Mouse (Mus musculus): ENCODE measurements at regions not wholly inside any gene's neighbourhood (a gene's known extent, or its start where the extent isn't known, plus 50 kb on each side); places are given as distances from the start of the nearest gene placed in this dataset.

- Histone ChIP-seq H3K27me3 (replicated peaks; ENCODE audit: control insufficient read depth, insufficient read depth, low read length) (no peaks in the 10 kb centered on the region), H3K4me2 (replicated peaks; ENCODE audit: low read depth) (no peak overlapping the region), H3K36me3 (ENCODE audit: control insufficient read depth, insufficient read depth) (no peaks in the 10 kb centered on the region), H3K9me3 (ENCODE audit: control insufficient read depth) (no peaks in the 10 kb centered on the region), H3K9ac (ENCODE audit: low read depth, low read length) (no peak overlapping the region), H3K4me1 (replicated peaks; ENCODE audit: control insufficient read depth, insufficient read depth, low read length) (no peaks in the 10 kb centered on the region; the same call in 1 of the 2 replicates), H3K4me3 (ENCODE audit: low read depth, low read length) (no peak overlapping the region), H3K27ac (ENCODE audit: low read depth, low read length) (no peak overlapping the region)
- no peak for TF ChIP-seq CTCF (IDR thresholded peaks at IDR 0.05; ENCODE audit: low read depth)
- ATAC-seq, result no peak
- 69% methylated on average over 8 of the region's 8 CpGs for WGBS
These were observed 69.0 kb upstream of the Atrnl1 start for GRCm38 (mm10) chr19:57541693-57542314.

GRCm38 (mm10) chr19:57542506-57542905, 68.3 kb upstream of the Atrnl1 start:
- Histone ChIP-seq H3K4me2 (replicated peaks; ENCODE audit: low read depth) (no peak overlapping the region), H3K4me1 (replicated peaks; ENCODE audit: control insufficient read depth, insufficient read depth, low read length) (no peaks in the 10 kb centered on the region; the same call in 1 of the 2 replicates), H3K9me3 (ENCODE audit: control insufficient read depth) (no peaks in the 10 kb centered on the region), H3K4me3 (ENCODE audit: low read depth, low read length) (no peak overlapping the region), H3K9ac (ENCODE audit: low read depth, low read length) (no peak overlapping the region), H3K36me3 (ENCODE audit: control insufficient read depth, insufficient read depth) (no peaks in the 10 kb centered on the region), H3K27me3 (replicated peaks; ENCODE audit: control insufficient read depth, insufficient read depth, low read length) (no peaks in the 10 kb centered on the region), H3K27ac (ENCODE audit: low read depth, low read length) (no peak overlapping the region)
- no peak for ATAC-seq
- WGBS, result 83% methylated on average over 5 of the region's 5 CpGs
- no peak for TF ChIP-seq CTCF (IDR thresholded peaks at IDR 0.05; ENCODE audit: low read depth)

DNA sequence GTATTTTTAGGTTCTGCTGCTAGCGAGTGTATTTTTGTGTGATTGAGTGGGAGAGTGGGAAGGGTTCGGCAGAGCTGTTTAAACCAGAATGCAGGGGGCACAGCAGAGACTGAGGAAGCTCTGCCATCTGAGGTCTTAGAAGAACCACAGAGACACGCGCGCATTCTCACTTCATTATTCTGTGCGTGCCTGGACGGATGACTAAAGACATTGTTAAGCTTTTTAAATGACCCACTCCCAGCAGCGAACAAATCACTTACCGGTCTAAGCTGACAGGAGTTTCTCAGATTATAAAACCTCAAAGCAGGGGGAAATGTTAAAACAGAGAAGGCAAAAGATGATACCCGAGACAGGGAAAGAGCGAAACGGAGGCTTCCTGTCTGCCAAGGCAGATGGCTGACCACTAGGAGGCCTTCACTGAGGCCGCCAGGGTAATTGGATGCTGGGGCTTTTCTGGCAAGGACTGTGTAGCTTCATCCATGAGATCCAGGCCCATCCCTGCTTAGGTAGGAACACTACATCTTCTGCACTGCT, 67.1 kb upstream of the Atrnl1 start:
- Histone ChIP-seq H3K27me3 (replicated peaks; ENCODE audit: control insufficient read depth, insufficient read depth, low read length) (no peaks in the 10 kb centered on the region), H3K4me1 (replicated peaks; ENCODE audit: control insufficient read depth, insufficient read depth, low read length) (no peaks in the 10 kb centered on the region), H3K9ac (ENCODE audit: low read depth, low read length) (no peak overlapping the region), H3K9me3 (ENCODE audit: control insufficient read depth) (no peaks in the 10 kb centered on the region), H3K4me2 (replicated peaks; ENCODE audit: low read depth) (peak overlapping the region; percentile 2; the same call in 1 of the 2 replicates), H3K36me3 (ENCODE audit: control insufficient read depth, insufficient read depth) (no peaks in the 10 kb centered on the region), H3K4me3 (ENCODE audit: low read depth, low read length) (no peak overlapping the region), H3K27ac (ENCODE audit: low read depth, low read length) (no peak overlapping the region)
- peak; percentile 62 for TF ChIP-seq CTCF (IDR thresholded peaks at IDR 0.05; ENCODE audit: low read depth)
- ATAC-seq, result no peak
- WGBS, result 57% methylated on average over 13 of the region's 13 CpGs

GRCm38 (mm10) chr19:57544229-57544879, 66.5 kb upstream of the Atrnl1 start:
- Histone ChIP-seq H3K4me2 (replicated peaks; ENCODE audit: low read depth) (no peak overlapping the region), H3K9me3 (ENCODE audit: control insufficient read depth) (no peaks in the 10 kb centered on the region), H3K4me3 (ENCODE audit: low read depth, low read length) (no peak overlapping the region), H3K27ac (ENCODE audit: low read depth, low read length) (no peak overlapping the region), H3K27me3 (replicated peaks; ENCODE audit: control insufficient read depth, insufficient read depth, low read length) (no peaks in the 10 kb centered on the region), H3K36me3 (ENCODE audit: control insufficient read depth, insufficient read depth) (no peaks in the 10 kb centered on the region), H3K4me1 (replicated peaks; ENCODE audit: control insufficient read depth, insufficient read depth, low read length) (no peaks in the 10 kb centered on the region), H3K9ac (ENCODE audit: low read depth, low read length) (no peak overlapping the region)
- no peak for TF ChIP-seq CTCF (IDR thresholded peaks at IDR 0.05; ENCODE audit: low read depth)
- ATAC-seq, result no peak
- WGBS, result 81% methylated on average over 17 of the region's 17 CpGs

GRCm38 (mm10) chr19:57545071-57545470, 65.8 kb upstream of the Atrnl1 start:
- H3K9me3 ChIP-seq (ENCODE audit: control insufficient read depth), result no peaks in the 10 kb centered on the region
- H3K4me2 ChIP-seq (replicated peaks; ENCODE audit: low read depth), result no peak overlapping the region
- H3K36me3 ChIP-seq (ENCODE audit: control insufficient read depth, insufficient read depth), result no peaks in the 10 kb centered on the region
- no peaks in the 10 kb centered on the region for H3K4me1 ChIP-seq (replicated peaks; ENCODE audit: control insufficient read depth, insufficient read depth, low read length)
- no peak overlapping the region for H3K9ac ChIP-seq (ENCODE audit: low read depth, low read length)
- ATAC-seq, result no peak
- H3K4me3 ChIP-seq (ENCODE audit: low read depth, low read length), result no peak overlapping the region
- no peak for TF ChIP-seq CTCF (IDR thresholded peaks at IDR 0.05; ENCODE audit: low read depth)
- H3K27me3 ChIP-seq (replicated peaks; ENCODE audit: control insufficient read depth, insufficient read depth, low read length), result no peaks in the 10 kb centered on the region
- H3K27ac ChIP-seq (ENCODE audit: low read depth, low read length), result no peak overlapping the region
- 66% methylated on average over 2 of the region's 2 CpGs for WGBS

DNA sequence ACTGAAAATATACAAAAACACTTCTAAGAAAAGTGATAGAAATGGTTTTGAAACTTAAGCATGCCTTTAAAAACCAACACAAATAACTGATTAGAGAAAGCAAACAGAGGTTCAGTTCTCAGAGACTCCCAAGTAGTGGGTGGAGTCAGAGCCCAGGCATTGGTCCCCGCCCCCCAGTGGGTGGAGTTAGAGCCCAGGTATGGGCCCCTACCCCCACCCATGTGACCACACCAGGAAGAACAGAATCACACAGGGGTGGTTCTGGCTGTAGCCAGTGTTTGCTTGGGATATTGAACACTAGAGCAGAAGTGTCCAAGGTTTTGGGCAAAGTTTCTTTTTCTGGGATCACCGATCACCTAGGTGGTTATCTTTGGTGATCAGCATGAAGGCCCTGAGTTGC, 64.8 kb upstream of the Atrnl1 start:
- Histone ChIP-seq H3K9me3 (ENCODE audit: control insufficient read depth) (no peaks in the 10 kb centered on the region), H3K27me3 (replicated peaks; ENCODE audit: control insufficient read depth, insufficient read depth, low read length) (no peaks in the 10 kb centered on the region), H3K4me2 (replicated peaks; ENCODE audit: low read depth) (0 out of 2 replicates have a peak overlapping the region, but pooled peaks have one; percentile 17), H3K27ac (ENCODE audit: low read depth, low read length) (no peak overlapping the region), H3K9ac (ENCODE audit: low read depth, low read length) (no peak overlapping the region), H3K4me1 (replicated peaks; ENCODE audit: control insufficient read depth, insufficient read depth, low read length) (no peaks in the 10 kb centered on the region), H3K36me3 (ENCODE audit: control insufficient read depth, insufficient read depth) (no peaks in the 10 kb centered on the region), H3K4me3 (ENCODE audit: low read depth, low read length) (no peak overlapping the region)
- ATAC-seq, result peak; percentile 81
- 57% methylated on average over 2 of the region's 2 CpGs for whole genome bisulfite sequencing
- no peak for TF ChIP-seq CTCF (IDR thresholded peaks at IDR 0.05; ENCODE audit: low read depth)
